Mouse (Mus musculus) hindbrain, embryonic 10.5 days (tissue): Measurements from ENCODE around the gene Mllt10. TPM values are rescaled to one million over a fixed set of nuclear protein-coding genes. Genes with fewer than 3 reads are reported as not detected.

Experiments used
- DNase-seq: peaks from one replicate; pipeline ENCODE4 v3.0.0-alpha.2; 2017; ENCODE audit warnings: low spot score
- H3K27ac ChIP-seq: fragments of 300-500 bp; sonication (generic); 2 replicates; pipeline ENCODE4 v1.5.1; 2016; ENCODE audit warnings: mild to moderate bottlenecking, moderate library complexity
- H3K27me3 ChIP-seq: fragments of 300-500 bp; sonication (generic); 2 replicates; pipeline ENCODE4 v1.6.1; 2016; ENCODE audit warnings: mild to moderate bottlenecking; ENCODE audit not compliant: poor library complexity, insufficient read depth, severe bottlenecking
- H3K36me3 ChIP-seq: fragments of 300-500 bp; sonication (generic); 2 replicates; pipeline ENCODE4 v1.6.1; 2016; ENCODE audit warnings: mild to moderate bottlenecking, moderate library complexity
- H3K4me1 ChIP-seq: fragments of 300-500 bp; sonication (generic); replicated peaks from 2 replicates; pipeline ENCODE4 v1.6.1; 2016; ENCODE audit warnings: mild to moderate bottlenecking
- H3K4me3 ChIP-seq: fragments of 300-500 bp; sonication (generic); 2 replicates; pipeline ENCODE4 v1.5.1; 2016; ENCODE audit warnings: mild to moderate bottlenecking, moderate library complexity
- H3K9me3 ChIP-seq: fragments of 300-500 bp; sonication (generic); 2 replicates; pipeline ENCODE4 v1.6.1; 2016; ENCODE audit warnings: mild to moderate bottlenecking, moderate library complexity
- WGBS: fragments of 180-500 bp; shearing (Covaris S2); methylation state at CpG from one replicate; pipeline ENCODE4 v1.1.7; 2016; 5-methylcytosine and 5-hydroxymethylcytosine counted together
- polyA plus RNA-seq: library from polyadenylated mRNA; unstranded; fragments of >200 nt; fragmentation: Nextera tagmentation; extraction: Ambion mirVana; gene quantifications from 2 replicates; pipeline ENCODE4 v1.2.1, GENCODE M21; 2016

Mllt10 gene
- polyA plus RNA-seq, 1 experiment from 2014 or later = 65.0 TPM

GRCm38 (mm10) chr2:18050018-18050417 is 5.0 kb upstream of the Mllt10 start:
- peaks cover 16% of the 10 kb centered on the region; the same call in 1 of the 2 replicates for H3K36me3 ChIP-seq
- no peak for DNase-seq
- WGBS = 3% methylated on average over 2 of the region's 2 CpGs
- H3K27me3 ChIP-seq = no peaks in the 10 kb centered on the region
- peaks cover 58% of the 10 kb centered on the region for H3K4me1 ChIP-seq
- peak overlapping the region; percentile 99 for H3K4me3 ChIP-seq
- no peaks in the 10 kb centered on the region for H3K9me3 ChIP-seq
- peak overlapping the region; percentile 100 for H3K27ac ChIP-seq

GRCm38 (mm10) chr2:18050541-18050985 is 4.5 kb upstream of the Mllt10 start:
- WGBS = 3% methylated on average over 10 of the region's 10 CpGs
- no peaks in the 10 kb centered on the region for H3K9me3 ChIP-seq
- no peaks in the 10 kb centered on the region for H3K27me3 ChIP-seq
- H3K36me3 ChIP-seq = peaks cover 16% of the 10 kb centered on the region; the same call in 1 of the 2 replicates
- no peak for DNase-seq
- H3K4me1 ChIP-seq = peaks cover 58% of the 10 kb centered on the region
- peak overlapping the region; percentile 100 for H3K27ac ChIP-seq
- H3K4me3 ChIP-seq = peak overlapping the region; percentile 99

DNA sequence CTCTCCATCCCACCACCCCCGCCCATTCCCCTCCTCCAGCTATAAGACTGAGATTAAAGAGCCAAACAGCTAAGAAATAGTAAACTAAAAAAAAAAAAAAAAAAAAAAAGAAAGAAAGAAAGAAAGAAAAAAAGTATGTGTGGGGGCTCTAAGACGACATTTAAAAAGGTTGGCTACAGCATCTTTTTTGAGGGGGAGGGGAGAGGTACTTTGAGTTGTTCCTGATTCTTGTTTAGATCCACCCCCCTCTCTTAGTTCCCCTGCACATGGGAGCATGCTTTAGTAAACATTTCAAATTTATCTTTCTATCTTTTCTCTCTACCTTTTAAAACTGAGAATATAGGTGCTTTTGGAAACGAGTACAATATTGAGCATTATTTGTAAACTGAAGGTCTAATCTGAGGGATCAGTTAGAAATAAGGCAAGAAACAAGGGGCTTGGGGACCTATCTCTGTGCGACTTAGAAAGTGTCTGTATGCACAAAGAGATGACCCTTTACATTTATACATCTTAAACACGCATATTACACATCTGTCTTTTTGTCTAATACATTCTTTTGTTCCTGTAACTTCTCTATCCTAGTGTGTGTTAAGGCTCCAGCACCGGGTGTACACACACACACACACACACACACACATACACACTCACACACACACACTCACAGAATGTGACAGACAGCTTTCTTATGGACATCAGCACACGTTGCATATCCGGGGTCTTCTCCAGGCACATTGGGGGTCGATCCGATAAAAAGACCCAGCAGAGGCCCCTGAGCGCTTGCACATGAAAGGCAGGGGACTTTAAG is 3.8 kb upstream of the Mllt10 start:
- Histone ChIP-seq H3K4me3 (peak overlapping the region; percentile 99), H3K27ac (peak overlapping the region; percentile 100), H3K36me3 (peaks cover 11% of the 10 kb centered on the region; the same call in 1 of the 2 replicates), H3K9me3 (no peaks in the 10 kb centered on the region), H3K4me1 (peaks cover 58% of the 10 kb centered on the region), H3K27me3 (no peaks in the 10 kb centered on the region)
- peak; percentile 72 for DNase-seq
- WGBS = 4% methylated on average over 11 of the region's 11 CpGs

- Histone ChIP-seq H3K4me1 (peaks cover 58% of the 10 kb centered on the region), H3K36me3 (peaks cover 5% of the 10 kb centered on the region; the same call in 1 of the 2 replicates), H3K27ac (peak overlapping the region; percentile 100), H3K27me3 (no peaks in the 10 kb centered on the region), H3K4me3 (peak overlapping the region; percentile 99), H3K9me3 (no peaks in the 10 kb centered on the region)
- DNase-seq = no peak
- WGBS = 23% methylated on average over 3 of the region's 3 CpGs
Measured at GRCm38 (mm10) chr2:18051831-18052170, 3.2 kb upstream of the Mllt10 start.

GRCm38 (mm10) chr2:18052581-18052980 is 2.5 kb upstream of the Mllt10 start:
- peaks cover 58% of the 10 kb centered on the region for H3K4me1 ChIP-seq
- no peak for DNase-seq
- peak overlapping the region; percentile 100 for H3K27ac ChIP-seq
- no peaks in the 10 kb centered on the region for H3K9me3 ChIP-seq
- WGBS = 22% methylated on average over 3 of the region's 3 CpGs
- no peaks in the 10 kb centered on the region for H3K27me3 ChIP-seq
- H3K36me3 ChIP-seq = no peaks in the 10 kb centered on the region
- peak overlapping the region; percentile 99 for H3K4me3 ChIP-seq

DNA sequence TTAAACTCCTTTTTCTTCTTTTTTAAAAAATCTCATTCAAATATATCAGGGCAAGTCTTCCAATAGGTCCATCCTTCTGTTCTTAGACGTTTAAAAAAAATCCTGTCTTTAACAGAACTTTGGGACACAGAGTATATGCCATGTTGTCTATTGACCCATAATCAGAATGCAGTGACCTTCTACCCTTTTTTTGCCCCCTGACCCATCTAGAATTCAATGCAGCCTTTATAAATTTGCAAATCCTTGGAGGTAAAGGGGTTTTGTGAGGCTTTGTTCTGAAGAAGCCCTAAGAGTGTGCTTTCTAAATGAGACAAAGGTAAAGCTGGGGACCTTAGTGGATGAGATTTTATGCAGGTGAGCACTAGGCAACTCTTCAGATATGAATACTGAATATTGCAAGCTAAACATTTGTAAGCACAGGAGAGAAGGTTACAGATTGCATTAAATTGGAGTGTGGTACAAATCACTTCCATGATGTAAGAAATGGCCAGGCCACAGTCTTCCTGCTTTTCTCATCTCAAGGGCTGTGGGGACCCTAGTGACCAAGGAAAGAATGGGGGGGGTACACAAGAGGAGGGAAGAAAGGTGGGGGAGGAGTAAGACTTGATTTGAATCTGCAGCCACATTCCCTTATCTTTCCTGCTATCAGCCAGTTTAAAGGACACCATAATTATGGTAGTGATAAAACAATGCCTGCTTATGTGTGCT is 1.6 kb upstream of the Mllt10 start:
- H3K9me3 ChIP-seq = no peaks in the 10 kb centered on the region
- peak overlapping the region; percentile 100 for H3K27ac ChIP-seq
- no peaks in the 10 kb centered on the region for H3K36me3 ChIP-seq
- WGBS = 2% methylated on average over 1 of the region's 1 CpGs
- no peak for DNase-seq
- H3K4me1 ChIP-seq = peaks cover 58% of the 10 kb centered on the region
- H3K27me3 ChIP-seq = no peaks in the 10 kb centered on the region
- H3K4me3 ChIP-seq = peak overlapping the region; percentile 99

- no peak for DNase-seq
- Histone ChIP-seq H3K36me3 (no peaks in the 10 kb centered on the region), H3K9me3 (no peaks in the 10 kb centered on the region), H3K4me1 (peaks cover 61% of the 10 kb centered on the region), H3K27me3 (no peaks in the 10 kb centered on the region), H3K4me3 (peak overlapping the region; percentile 99), H3K27ac (peak overlapping the region; percentile 100)
- 8% methylated on average over 2 of the region's 2 CpGs for WGBS
Measured at GRCm38 (mm10) chr2:18053951-18054530, 996 bp upstream of the Mllt10 start.

DNA sequence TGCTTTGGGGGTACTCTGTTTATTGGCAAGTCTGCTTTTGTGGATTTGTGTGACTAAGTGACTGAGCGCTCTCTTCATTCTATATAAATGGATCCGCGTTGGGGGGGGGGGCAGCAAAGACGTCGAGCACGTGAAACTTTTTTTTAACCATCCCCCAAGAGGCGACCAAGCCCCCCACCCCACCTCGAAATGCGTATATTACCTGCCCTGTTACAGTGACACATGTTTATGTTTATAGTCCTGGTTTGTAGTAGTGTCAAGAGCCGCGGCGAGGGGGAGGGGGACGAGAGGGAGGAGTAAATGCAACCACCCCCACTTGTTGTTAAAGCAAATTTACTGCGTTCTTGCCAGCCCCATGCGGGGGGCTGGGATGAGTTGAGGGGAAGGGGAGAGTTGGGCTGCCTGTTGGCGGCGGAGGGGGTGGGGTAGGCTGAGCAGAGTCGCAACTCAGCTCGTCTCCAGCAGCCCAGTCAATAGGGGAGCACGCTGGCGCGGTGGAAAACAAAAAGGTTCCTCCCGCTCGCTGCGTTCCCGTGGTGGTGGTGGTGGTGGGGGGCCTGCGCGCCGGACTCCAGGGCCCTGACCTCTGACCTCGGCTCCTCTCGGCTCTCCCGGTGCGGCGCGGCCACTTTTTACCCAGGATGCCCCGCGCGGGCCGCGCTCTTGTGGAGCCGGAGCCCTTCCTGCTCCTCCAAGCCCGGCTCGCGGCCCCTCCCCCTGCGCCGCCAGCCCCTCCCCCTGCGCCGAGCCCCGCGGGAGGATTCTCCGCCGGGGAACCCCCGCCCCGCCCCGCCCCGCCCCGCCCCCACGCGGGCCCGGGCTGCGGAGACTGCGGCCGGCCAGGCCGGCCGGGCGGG is 1.1 kb downstream of the Mllt10 start:
- peak overlapping the region; percentile 100 for H3K27ac ChIP-seq
- peaks cover 61% of the 10 kb centered on the region for H3K4me1 ChIP-seq
- no peaks in the 10 kb centered on the region for H3K27me3 ChIP-seq
- peak overlapping the region; percentile 99 for H3K4me3 ChIP-seq
- no peaks in the 10 kb centered on the region for H3K9me3 ChIP-seq
- no peaks in the 10 kb centered on the region for H3K36me3 ChIP-seq
- WGBS = under 1% methylated on average over 44 of the region's 66 CpGs
- DNase-seq = peak; percentile 99

DNA sequence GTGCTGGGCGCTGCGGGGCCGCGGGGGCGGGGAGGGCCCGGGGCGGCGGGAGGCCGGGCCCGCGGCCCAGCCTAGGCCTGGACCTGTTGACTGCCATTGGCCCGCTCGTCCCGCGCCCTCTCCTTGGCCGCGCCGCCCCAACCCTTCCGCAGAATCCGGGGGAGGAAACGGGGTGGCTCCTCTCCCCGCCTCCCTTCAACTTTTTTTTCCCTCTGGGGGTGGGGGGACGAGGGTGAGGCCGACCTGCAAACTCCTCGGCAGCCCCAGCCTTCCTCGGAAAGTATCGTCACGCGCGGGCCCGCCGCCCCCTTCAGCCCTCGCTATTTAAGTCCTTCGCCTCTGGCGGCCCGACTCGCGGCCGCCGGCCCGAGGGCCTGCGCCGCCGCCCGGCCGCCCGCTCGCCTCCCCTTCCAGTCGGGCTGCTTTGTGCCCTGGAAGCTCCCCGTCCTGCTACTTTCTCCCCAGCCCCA is 1.8 kb downstream of the Mllt10 start:
- Histone ChIP-seq H3K4me3 (peak overlapping the region; percentile 99), H3K27ac (peak overlapping the region; percentile 100), H3K27me3 (no peaks in the 10 kb centered on the region), H3K9me3 (no peaks in the 10 kb centered on the region), H3K36me3 (no peaks in the 10 kb centered on the region), H3K4me1 (peaks cover 57% of the 10 kb centered on the region)
- DNase-seq = peak; percentile 95
- WGBS = under 1% methylated on average over 39 of the region's 50 CpGs

DNA sequence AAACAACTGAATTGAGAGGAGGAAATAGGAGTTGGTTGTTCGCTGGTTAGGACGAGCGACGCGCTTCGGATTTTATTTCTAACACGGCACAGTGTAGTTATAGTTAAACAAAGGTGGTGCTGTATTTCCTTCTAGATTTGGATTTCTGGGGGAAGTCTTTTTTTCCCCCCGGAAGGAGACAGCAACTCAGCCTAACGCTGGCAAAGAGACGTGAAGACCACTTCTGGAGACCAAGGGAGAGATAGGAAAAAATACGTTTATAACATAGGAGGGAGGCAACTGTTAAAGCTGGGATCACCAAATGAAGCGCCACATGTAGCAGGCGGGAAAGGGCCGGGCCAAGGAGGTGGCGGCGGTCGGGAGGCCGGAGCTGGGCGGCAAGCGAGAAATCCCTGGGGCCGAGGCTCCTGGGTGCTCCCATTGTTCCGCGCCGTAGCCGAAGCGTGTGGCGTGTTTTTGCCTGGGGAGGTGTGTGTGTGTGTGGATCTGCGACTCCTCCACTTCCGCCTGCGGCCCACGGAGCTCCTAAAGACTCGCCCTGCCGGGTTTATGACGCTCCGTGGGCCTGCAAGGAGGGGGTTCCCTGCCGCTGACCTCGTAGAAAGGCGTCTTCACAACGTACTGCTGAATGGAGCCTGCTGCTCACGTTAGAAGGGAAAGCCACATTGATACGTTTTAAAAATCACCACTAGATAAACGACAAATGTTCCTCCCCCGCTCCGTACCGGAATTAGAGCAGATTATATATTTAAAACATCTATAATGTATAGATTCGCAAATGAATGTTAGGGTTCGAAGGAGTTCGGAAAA is 2.5 kb downstream of the Mllt10 start:
- WGBS = under 1% methylated on average over 48 of the region's 48 CpGs
- no peaks in the 10 kb centered on the region for H3K36me3 ChIP-seq
- H3K4me1 ChIP-seq = peaks cover 56% of the 10 kb centered on the region
- peak overlapping the region; percentile 99 for H3K4me3 ChIP-seq
- no peaks in the 10 kb centered on the region for H3K27me3 ChIP-seq
- no peaks in the 10 kb centered on the region for H3K9me3 ChIP-seq
- H3K27ac ChIP-seq = peak overlapping the region; percentile 100
- peak; percentile 58 for DNase-seq

DNA sequence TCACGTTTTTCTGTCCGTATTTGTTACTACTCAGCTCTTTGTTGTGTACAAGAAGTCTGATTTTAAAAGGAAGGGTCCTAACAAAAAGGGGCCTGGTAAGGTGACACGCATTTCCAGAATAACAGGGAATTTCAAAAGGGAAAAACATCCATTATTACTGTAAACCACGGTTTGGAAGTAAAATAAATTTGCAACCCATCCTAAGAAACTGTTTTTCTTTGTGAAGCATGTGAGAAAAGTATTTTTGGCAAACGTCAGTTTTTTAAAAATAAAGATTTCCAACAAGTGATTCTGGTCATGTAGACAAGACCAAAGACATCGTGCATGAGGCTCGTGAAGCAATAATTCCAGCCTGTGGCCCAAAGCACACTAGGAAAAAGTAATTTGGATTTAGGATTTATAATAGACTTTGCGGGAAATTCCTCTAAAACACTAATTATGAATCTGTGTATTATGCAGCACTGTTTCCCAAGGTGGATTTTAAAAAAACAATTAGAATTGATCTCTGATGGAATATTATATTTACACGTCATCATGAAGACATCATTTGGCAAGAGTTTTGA is 3.2 kb downstream of the Mllt10 start:
- H3K36me3 ChIP-seq = no peaks in the 10 kb centered on the region
- peaks cover 56% of the 10 kb centered on the region for H3K4me1 ChIP-seq
- peak overlapping the region; percentile 99 for H3K4me3 ChIP-seq
- WGBS = 11% methylated on average over 9 of the region's 9 CpGs
- no peaks in the 10 kb centered on the region for H3K9me3 ChIP-seq
- H3K27me3 ChIP-seq = no peaks in the 10 kb centered on the region
- no peak for DNase-seq
- H3K27ac ChIP-seq = peak overlapping the region; percentile 100
